Mouse (Mus musculus) granulocyte monocyte progenitor cell, adult 5-6 weeks (primary cell): Measurements from ENCODE around the gene Glra4. TPM values are rescaled to one million over a fixed set of nuclear protein-coding genes. Genes with fewer than 3 reads are reported as not detected.
"Not testable (repeated sequence)": the region's sequence is repeated elsewhere in the genome, so short reads cannot be mapped to it uniquely, and the experiment has no call there.

Experiments used
- ATAC-seq: replicated peaks from 2 replicates; pipeline ENCODE4 v1.8.0; 2016; ENCODE audit warnings: mild to moderate bottlenecking, moderate TSS enrichment, inconsistent platforms; ENCODE audit not compliant: poor library complexity, severe bottlenecking
- total RNA-seq, 2 experiments: library from RNA; stranded (forward) in 1 of 2; stranded (reverse) in 1 of 2; fragments of 200-712, 200-1000 nt in 1 of 2; fragments of >200 nt in 1 of 2; fragmentation: Nextera tagmentation in 1 of 2; gene quantifications; 2 replicates each; pipeline ENCODE4 v1.2.3; 2014 to 2017

Gene Glra4
- total RNA-seq, 2 experiments from 2014 or later = not detected

DNA sequence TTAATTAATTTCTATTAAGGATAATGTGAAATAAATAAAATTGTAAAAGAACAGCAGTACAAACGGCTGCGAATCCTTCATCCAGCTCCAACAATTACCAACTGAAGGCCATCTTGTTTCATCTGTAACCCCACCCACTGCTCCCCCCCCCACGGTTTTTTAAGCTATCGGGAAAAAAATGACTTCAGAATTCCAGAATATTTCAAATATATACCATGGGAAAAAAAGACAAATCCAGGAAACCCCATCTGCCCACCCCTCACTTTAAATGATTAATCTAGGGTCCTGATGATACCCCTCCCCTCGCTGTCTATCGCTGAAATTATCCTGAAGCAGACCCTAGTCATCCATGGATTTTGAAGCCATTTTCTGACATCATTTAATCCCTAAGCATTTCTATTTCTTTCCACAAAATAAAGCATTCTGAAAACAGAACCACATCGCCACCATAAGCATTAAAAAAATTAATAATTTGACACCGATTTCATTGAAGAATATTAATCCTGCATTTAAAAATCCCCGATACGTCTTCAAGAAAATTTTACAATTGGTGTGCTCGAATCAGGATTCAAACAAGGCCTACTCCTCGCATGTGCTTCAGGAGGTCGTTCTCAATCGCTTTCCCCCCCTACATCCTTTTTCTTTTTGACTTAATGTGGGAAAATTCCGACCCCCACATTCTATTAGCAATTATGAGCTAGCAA lies 39.7 kb downstream of the Glra4 start:
- ATAC-seq = no peak

DNA sequence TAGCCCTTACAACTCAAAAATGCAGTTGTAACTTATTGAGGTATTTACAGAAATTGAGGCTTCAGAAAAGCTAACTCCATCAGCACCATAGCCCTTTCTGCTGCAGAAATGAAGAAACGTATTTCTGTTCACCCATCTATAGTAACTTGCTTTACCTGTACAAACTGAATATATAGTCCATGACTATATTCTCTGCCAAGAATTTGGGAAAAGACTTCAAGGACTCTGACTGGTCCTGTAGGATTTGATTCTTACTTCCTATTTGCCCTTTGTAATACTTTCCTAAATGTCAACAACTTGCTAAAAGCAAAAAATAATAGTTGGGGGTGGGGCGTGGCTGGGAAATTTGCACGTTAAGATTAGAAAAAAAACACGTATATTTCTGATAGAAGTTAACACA lies 47.9 kb downstream of the Glra4 start:
- ATAC-seq = no peak

DNA sequence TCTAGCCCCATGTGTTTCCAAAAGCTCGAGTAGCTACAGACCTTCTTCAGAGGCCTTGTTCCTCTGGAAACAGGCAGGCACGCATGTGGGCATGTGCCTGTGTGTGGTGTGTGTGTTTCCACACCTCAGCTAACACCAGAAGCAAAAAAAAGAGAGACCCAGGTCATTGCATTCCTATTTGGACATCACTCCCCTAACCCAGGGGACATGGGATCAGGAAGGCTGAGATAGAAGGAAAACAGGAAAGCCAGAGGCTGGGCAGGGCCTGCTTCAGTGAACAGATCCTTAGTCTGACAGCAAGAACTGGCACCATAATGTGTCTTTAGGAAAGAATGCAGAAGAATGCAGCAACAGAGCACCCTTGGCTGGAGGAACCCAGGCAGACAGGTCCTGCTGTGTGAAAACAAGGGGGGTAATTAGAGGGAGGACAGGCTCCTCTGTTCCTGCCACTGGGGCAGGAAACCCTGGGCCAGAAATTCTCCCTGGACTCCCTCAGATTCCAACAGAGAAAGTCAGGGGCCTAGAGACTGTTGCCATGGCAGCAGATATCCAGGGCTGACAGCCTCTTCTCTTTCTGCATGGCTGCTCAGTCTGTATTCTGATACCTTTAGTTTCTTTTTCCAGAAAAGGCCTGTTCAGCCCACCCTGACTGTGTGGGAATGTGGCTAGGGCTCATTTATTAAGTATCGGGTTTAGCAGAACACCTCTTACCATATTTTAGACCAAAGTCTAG lies 65.0 kb downstream of the Glra4 start:
- ATAC-seq = not testable (repeated sequence)

DNA sequence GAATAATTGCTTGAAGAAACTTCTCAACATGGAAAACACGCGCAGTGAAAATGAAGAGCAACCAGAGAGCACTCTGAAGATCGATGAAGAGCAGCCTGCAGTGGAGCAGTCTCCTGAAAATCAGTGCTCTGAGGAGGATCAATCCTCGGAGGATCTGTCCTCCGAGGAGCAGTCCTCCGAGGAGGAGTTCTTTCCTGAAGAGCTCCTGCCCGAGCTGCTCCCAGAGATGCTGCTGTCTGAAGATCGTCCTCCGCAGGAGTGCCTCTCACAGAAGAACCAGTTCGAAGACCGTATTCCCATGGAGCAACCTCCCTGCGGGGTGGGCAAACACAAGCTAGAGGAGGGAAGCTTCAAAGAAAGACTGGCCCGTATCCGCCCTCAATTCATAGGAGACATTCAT lies 71.2 kb downstream of the Glra4 start:
- ATAC-seq = no peak

DNA sequence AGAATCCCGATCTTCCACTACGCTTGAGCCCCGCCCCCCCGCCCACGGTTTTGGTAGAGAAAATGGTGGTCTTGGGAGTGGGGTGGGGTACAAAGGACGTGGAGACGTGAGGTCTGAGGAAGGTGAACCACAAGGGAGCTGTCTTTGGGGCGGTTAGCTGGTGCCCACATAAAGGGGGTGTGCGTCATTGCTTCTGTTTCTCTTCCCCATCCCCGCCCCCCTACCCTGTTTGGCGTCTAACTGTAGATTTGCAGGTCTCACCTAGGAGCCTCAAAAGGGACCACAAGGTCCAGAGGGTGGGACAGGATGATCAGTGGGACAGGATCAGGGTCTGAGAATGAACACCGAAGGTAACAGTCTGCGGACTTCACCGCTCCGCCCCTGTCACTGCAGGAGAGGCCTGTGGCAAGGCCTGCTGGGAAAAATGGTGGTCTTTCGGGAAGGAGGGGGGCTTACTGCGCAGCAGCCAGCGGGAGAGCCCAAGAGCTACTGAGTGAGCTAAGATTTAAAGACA lies 71.7 kb downstream of the Glra4 start:
- peak; percentile 92 for ATAC-seq

Other genes with a start within 250 kb of the Glra4 start
- not detected in 2 replicates for gene Kir3dl2, start 236.1 kb downstream of the Glra4 start, total RNA-seq (2014; fragmentation: Nextera tagmentation)
- not detected in 2 replicates for gene Kir3dl2, start 236.1 kb downstream of the Glra4 start, total RNA-seq (2017)
- gene Tceal3, start 189.3 kb downstream of the Glra4 start, total RNA-seq (2014; fragmentation: Nextera tagmentation) = not detected in 2 replicates
- not detected in 2 replicates for gene Tceal3, start 189.3 kb downstream of the Glra4 start, total RNA-seq (2017)
- gene Tceal1, start 72.2 kb downstream of the Glra4 start, total RNA-seq (2014; fragmentation: Nextera tagmentation) = 1.1 TPM in 2 replicates
- gene Tceal1, start 72.2 kb downstream of the Glra4 start, total RNA-seq (2017) = 0.21 and 0.39 TPM in 2 replicates
- gene Morf4l2, start 36.5 kb downstream of the Glra4 start, total RNA-seq (2014; fragmentation: Nextera tagmentation) = 170 and 206 TPM in 2 replicates
- gene Morf4l2, start 36.5 kb downstream of the Glra4 start, total RNA-seq (2017) = 712 and 733 TPM in 2 replicates
- 0.77 and 1.2 TPM in 2 replicates for gene Plp1, start 42.5 kb upstream of the Glra4 start, total RNA-seq (2014; fragmentation: Nextera tagmentation)
- gene Plp1, start 42.5 kb upstream of the Glra4 start, total RNA-seq (2017) = 0.36 and 1.3 TPM in 2 replicates
- not detected in 2 replicates for gene Rab9b, start 88.6 kb upstream of the Glra4 start, total RNA-seq (2014; fragmentation: Nextera tagmentation)
- gene Rab9b, start 88.6 kb upstream of the Glra4 start, total RNA-seq (2017) = not detected in 2 replicates
- not detected in 2 replicates for gene H2bfm, start 147.2 kb upstream of the Glra4 start, total RNA-seq (2014; fragmentation: Nextera tagmentation)
- not detected in 2 replicates for gene H2bfm, start 147.2 kb upstream of the Glra4 start, total RNA-seq (2017)
- 12.7 and 59.8 TPM in 2 replicates for gene Tmsb15b2, start 195.4 kb upstream of the Glra4 start, total RNA-seq (2014; fragmentation: Nextera tagmentation)
- gene Tmsb15b2, start 195.4 kb upstream of the Glra4 start, total RNA-seq (2017) = 9.2 TPM in 1 of 2 replicates, not detected in the other
- 10.1 TPM in 1 of 2 replicates, not detected in the other for gene Tmsb15l, start 196.7 kb upstream of the Glra4 start, total RNA-seq (2014; fragmentation: Nextera tagmentation)
- gene Tmsb15l, start 196.7 kb upstream of the Glra4 start, total RNA-seq (2017) = 11.4 and 28.5 TPM in 2 replicates
- gene Tmsb15b1, start 196.7 kb upstream of the Glra4 start, total RNA-seq (2014; fragmentation: Nextera tagmentation) = 7.3 and 16.8 TPM in 2 replicates
- 6.7 and 15.6 TPM in 2 replicates for gene Tmsb15b1, start 196.7 kb upstream of the Glra4 start, total RNA-seq (2017)
- gene Zcchc18, start 213.0 kb upstream of the Glra4 start, total RNA-seq (2014; fragmentation: Nextera tagmentation) = not detected in 2 replicates
- not detected in 2 replicates for gene Zcchc18, start 213.0 kb upstream of the Glra4 start, total RNA-seq (2017)